Mouse (Mus musculus) spleen, adult 2 months (tissue): Measurements from ENCODE around the gene Gm9821.

Experiments
- CTCF ChIP-seq: fragments of 200-500 bp; IDR thresholded peaks from 2 replicates; pipeline ENCODE4 v1.5.1; 2011; ENCODE audit warnings: mild to moderate bottlenecking, inconsistent platforms; ENCODE audit not compliant: insufficient read depth, insufficient read length, insufficient replicate concordance; ENCODE audit errors: extremely low read depth
- POLR2A ChIP-seq: fragments of 200-500 bp; IDR thresholded peaks from 2 replicates; pipeline ENCODE4 v1.6.1; 2011; ENCODE audit warnings: low read depth, low read length, inconsistent platforms

GRCm38 (mm10) chr2:91930761-91931291 lies 14.7 kb upstream of the Gm9821 start:
- TF ChIP-seq CTCF: no peak
- TF ChIP-seq POLR2A: no peak
